21 mouse cellular contexts compared by ENCODE assay signal in the genomic region with DNA sequence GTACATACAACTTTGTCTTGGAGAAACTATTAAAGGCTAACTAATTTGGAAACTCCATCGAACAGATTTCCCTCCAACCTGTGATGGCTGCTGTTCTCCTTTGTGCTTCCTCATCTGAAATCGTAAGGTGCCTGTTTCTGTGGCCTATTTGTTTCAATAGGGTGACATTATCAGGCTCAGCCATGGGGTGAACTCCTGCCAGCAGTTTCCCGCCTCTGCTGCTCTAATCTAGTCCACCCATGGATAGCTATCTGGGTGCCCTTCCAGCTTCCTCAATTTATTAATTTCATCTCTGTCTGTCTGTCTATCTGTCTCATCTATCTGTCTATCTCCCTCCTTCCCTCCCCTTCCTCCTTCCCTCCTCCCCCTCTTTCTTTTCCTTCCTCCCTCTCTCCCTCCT. TPM values are rescaled to one million over a fixed set of nuclear protein-coding genes. Genes with fewer than 3 reads are reported as not detected.
DNase-seq lines count a peak whose midpoint lies in the region; ATAC-seq lines count a peak whose summit lies in the region.
"Had no signal": no experiment of that assay in that cellular context is flagged by ENCODE, and none has a peak within 500 bp of the region (broad histone marks: within the 10 kb centered on the region; RNA-seq: fewer than 3 reads in every experiment).

No protein-coding gene starts in this region.

- H3K4me2 ChIP-seq in liver, embryonic 12.5 days: no peak overlapping the region
- no peak overlapping the region for H3K4me2 ChIP-seq in liver, embryonic 16.5 days (ENCODE audit: low read depth, low read length)
- H3K4me2 ChIP-seq in forebrain, embryonic 13.5 days: no peak overlapping the region
- H3K4me2 ChIP-seq in forebrain, embryonic 15.5 days (replicated peaks): no peak overlapping the region
- H3K4me2 ChIP-seq: heart, embryonic 13.5 days; hindbrain, embryonic 12.5 days; intestine, embryonic 15.5 days had no signal

- no peak overlapping the region for H3K27ac ChIP-seq in liver, embryonic 12.5 days
- H3K27ac ChIP-seq in liver, embryonic 16.5 days (ENCODE audit: low read length): no peak overlapping the region
- H3K27ac ChIP-seq in forebrain, embryonic 13.5 days: no peak overlapping the region
- H3K27ac ChIP-seq in forebrain, embryonic 15.5 days (replicated peaks): no peak overlapping the region
- H3K27ac ChIP-seq: embryonic facial prominence, embryonic 10.5 days; heart, embryonic 13.5 days; hindbrain, embryonic 12.5 days; intestine, embryonic 15.5 days had no signal

- ATAC-seq in granulocyte monocyte progenitor cell, adult 5-6 weeks (replicated peaks; ENCODE audit: poor library complexity, severe bottlenecking): peak; percentile 44; the same call in 1 of the 2 replicates
- ATAC-seq in liver, embryonic 12.5 days: peak; percentile 66; the same call in 1 of the 2 replicates
- ATAC-seq in liver, embryonic 16.5 days (ENCODE audit: low read depth): peak; percentile 42; the same call in 1 of the 2 replicates
- ATAC-seq in forebrain, embryonic 13.5 days: no peak
- ATAC-seq in forebrain, embryonic 15.5 days (replicated peaks): no peak
- ATAC-seq: CD4-positive, CD25-positive, alpha-beta regulatory T cell, adult 4 months; forebrain, embryonic 14.5 days; intestine, embryonic 15.5 days had no signal

- peaks cover 28% of the 10 kb centered on the region for H3K4me1 ChIP-seq in liver, embryonic 12.5 days
- peaks cover 3% of the 10 kb centered on the region for H3K4me1 ChIP-seq in liver, embryonic 16.5 days (ENCODE audit: control insufficient read depth, low read depth, low read length)
- H3K4me1 ChIP-seq in forebrain, embryonic 13.5 days: peaks cover 8% of the 10 kb centered on the region
- H3K4me1 ChIP-seq in forebrain, embryonic 15.5 days: peaks cover 5% of the 10 kb centered on the region
- H3K4me1 ChIP-seq: intestine, embryonic 15.5 days had no signal

- no peak overlapping the region for H3K4me3 ChIP-seq in liver, embryonic 12.5 days
- no peak overlapping the region for H3K4me3 ChIP-seq in liver, embryonic 16.5 days (ENCODE audit: low read depth, low read length)
- H3K4me3 ChIP-seq in forebrain, embryonic 13.5 days: no peak overlapping the region
- H3K4me3 ChIP-seq in forebrain, embryonic 15.5 days: no peak overlapping the region
- H3K4me3 ChIP-seq: embryonic facial prominence, embryonic 10.5 days; heart, embryonic 13.5 days; hindbrain, embryonic 12.5 days; intestine, embryonic 15.5 days had no signal

- no peaks in the 10 kb centered on the region for H3K27me3 ChIP-seq in liver, embryonic 12.5 days (replicated peaks)
- no peaks in the 10 kb centered on the region for H3K27me3 ChIP-seq in liver, embryonic 16.5 days (ENCODE audit: control insufficient read depth, insufficient read depth, low read depth, low read length)
- no peaks in the 10 kb centered on the region for H3K27me3 ChIP-seq in forebrain, embryonic 13.5 days
- no peaks in the 10 kb centered on the region for H3K27me3 ChIP-seq in forebrain, embryonic 15.5 days
- H3K27me3 ChIP-seq: heart, embryonic 13.5 days; hindbrain, embryonic 12.5 days; intestine, embryonic 15.5 days had no signal

- no peaks in the 10 kb centered on the region for H3K9me3 ChIP-seq in liver, embryonic 12.5 days (replicated peaks)
- H3K9me3 ChIP-seq in liver, embryonic 16.5 days (replicated peaks; ENCODE audit: control insufficient read depth, low read length): no peaks in the 10 kb centered on the region
- H3K9me3 ChIP-seq in forebrain, embryonic 13.5 days (replicated peaks): no peaks in the 10 kb centered on the region
- H3K9me3 ChIP-seq in forebrain, embryonic 15.5 days: no peaks in the 10 kb centered on the region
- H3K9me3 ChIP-seq: embryonic facial prominence, embryonic 10.5 days; heart, embryonic 13.5 days; hindbrain, embryonic 12.5 days; intestine, embryonic 15.5 days had no signal

- H3K36me3 ChIP-seq in liver, embryonic 12.5 days: peaks cover 4% of the 10 kb centered on the region; the same call in 1 of the 2 replicates
- no peaks in the 10 kb centered on the region; the same call in 1 of the 2 replicates for H3K36me3 ChIP-seq in liver, embryonic 16.5 days (ENCODE audit: control insufficient read depth, insufficient read depth)
- H3K36me3 ChIP-seq in forebrain, embryonic 13.5 days (ENCODE audit: poor library complexity, severe bottlenecking): peaks cover 4% of the 10 kb centered on the region
- 0 out of 2 replicates have a peak, but pooled peaks cover 4% of the 10 kb centered on the region for H3K36me3 ChIP-seq in forebrain, embryonic 15.5 days
- H3K36me3 ChIP-seq: G1E; heart, embryonic 13.5 days; intestine, embryonic 15.5 days had no signal

- H3K9ac ChIP-seq in liver, embryonic 12.5 days: no peak overlapping the region
- no peak overlapping the region for H3K9ac ChIP-seq in liver, embryonic 16.5 days (ENCODE audit: low read depth, low read length)
- no peak overlapping the region for H3K9ac ChIP-seq in forebrain, embryonic 13.5 days
- H3K9ac ChIP-seq in forebrain, embryonic 15.5 days (replicated peaks): no peak overlapping the region
- H3K9ac ChIP-seq: heart, embryonic 13.5 days; hindbrain, embryonic 12.5 days; intestine, embryonic 15.5 days had no signal

- DNase-seq in adrenal gland, adult 18-20 months (ENCODE audit: low spot score in 2 of 2): no peak
- DNase-seq in Muller cell, postnatal 12 days (ENCODE audit: inconsistent ontology term): no peak
- DNase-seq: adrenal gland, postnatal 10 days; cerebellum, adult 11 months; cerebellum, adult 8-10 months; cerebellum, postnatal 25 days; gastrocnemius, postnatal 10 days; heart, postnatal 36 days; kidney, adult 18-20 months had no signal

- WGBS in liver, embryonic 12.5 days (ENCODE audit: insufficient replicate concordance): 27% methylated on average over 3 of the region's 3 CpGs
- 23% methylated on average over 3 of the region's 3 CpGs for WGBS in liver, embryonic 16.5 days (ENCODE audit: insufficient replicate concordance)
- WGBS in forebrain, embryonic 13.5 days: 95% methylated on average over 3 of the region's 3 CpGs
- WGBS in forebrain, embryonic 15.5 days: 86% methylated on average over 3 of the region's 3 CpGs

RNA-seq across cellular contexts. Expression of gene Dapk1, which starts 53.5 kb away (rescaled TPM):
- total RNA-seq in granulocyte monocyte progenitor cell, adult 5-6 weeks (2014; fragmentation: Nextera tagmentation): 5.9 and 6.6 TPM in 2 replicates
- 1.8 and 1.9 TPM in 2 replicates for total RNA-seq in granulocyte monocyte progenitor cell, adult 5-6 weeks (2017)
- polyA plus RNA-seq in liver, embryonic 12.5 days (2016; fragmentation: Nextera tagmentation; extraction: Ambion mirVana): 8.8 and 9.4 TPM in 2 replicates
- polyA plus RNA-seq in liver, embryonic 16.5 days (2015; fragmentation: Nextera tagmentation; extraction: Ambion mirVana): 8.1 and 8.9 TPM in 2 replicates
- 37.0 and 38.6 TPM in 2 replicates for polyA plus RNA-seq in forebrain, embryonic 13.5 days (2015; fragmentation: Nextera tagmentation; extraction: Ambion mirVana)
- total RNA-seq in adrenal gland, adult 18-20 months (2021): 10 to 100 TPM; 16.3 to 22.5 TPM
- polyA plus RNA-seq in forebrain, embryonic 15.5 days (2015; fragmentation: Nextera tagmentation; extraction: Ambion mirVana): 54.7 and 56.5 TPM in 2 replicates
- polyA plus RNA-seq: G1E had no signal

Comparison
In these comparisons a context has a peak if more than half of its experiments do, and no peak if none do; other contexts are left out.
1. ATAC-seq: peak in granulocyte monocyte progenitor cell, adult 5-6 weeks (single experiment), liver, embryonic 12.5 days (single experiment) and liver, embryonic 16.5 days (single experiment); none in forebrain, embryonic 13.5 days (single experiment) and forebrain, embryonic 15.5 days (single experiment).